Mouse (Mus musculus) bone marrow, adult 2 months (tissue): ENCODE results near the gene Ccndbp1.

Experiments
- CTCF ChIP-seq: fragments of 200-500 bp; IDR thresholded peaks from 2 replicates; pipeline ENCODE4 v1.5.1; 2011; ENCODE audit warnings: low read length, control low read depth; ENCODE audit not compliant: control insufficient read depth, insufficient read depth
- POLR2A ChIP-seq: fragments of 200-500 bp; IDR thresholded peaks from 2 replicates; pipeline ENCODE4 v1.6.1; 2011; ENCODE audit warnings: low read depth, mild to moderate bottlenecking, control low read depth, low read length, borderline replicate concordance; ENCODE audit not compliant: control insufficient read depth

DNA sequence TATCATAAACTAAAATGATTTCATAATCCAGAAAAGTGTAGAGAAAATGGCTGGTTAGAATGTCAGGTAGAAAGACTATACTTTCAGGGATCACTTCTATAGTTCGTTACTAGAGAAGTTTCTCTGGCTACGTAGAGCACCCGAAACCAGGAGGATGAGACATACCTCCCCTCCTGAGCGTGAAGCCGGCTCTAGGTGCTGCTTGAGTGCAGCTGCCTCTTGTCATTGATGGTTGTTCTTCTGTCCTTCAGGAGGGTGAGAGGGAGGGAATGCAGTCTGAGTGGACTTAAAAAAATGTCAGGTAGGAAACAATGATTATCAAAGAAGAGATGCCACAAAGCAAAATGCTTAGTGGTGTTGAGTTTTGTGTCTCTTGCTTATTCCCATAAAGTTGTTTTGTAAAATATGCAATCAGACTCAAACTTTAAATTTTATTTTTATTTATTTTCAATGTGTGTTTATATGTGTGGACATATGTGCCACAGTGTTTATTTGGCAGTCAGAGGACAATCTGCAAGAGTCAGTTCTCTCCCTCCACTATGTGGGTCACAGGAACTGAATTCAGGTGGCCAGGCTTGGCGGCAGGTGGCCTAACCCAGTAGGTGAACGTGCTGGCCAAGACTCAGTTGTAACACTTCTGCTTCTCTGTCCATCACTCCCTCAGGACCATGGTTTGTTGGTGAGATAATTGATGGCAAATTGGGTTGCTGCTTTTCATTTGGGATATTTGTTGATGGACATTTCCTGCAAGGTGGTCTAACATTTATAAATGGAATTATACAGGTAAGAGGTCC, 4.0 kb upstream of the Ccndbp1 start:
- TF ChIP-seq POLR2A (no peak), CTCF (no peak)
